Mouse (Mus musculus) left cerebral cortex, postnatal 4 days (tissue): ENCODE measurements around the gene Zbtb17. TPM values are rescaled to one million over a fixed set of nuclear protein-coding genes. Genes with fewer than 3 reads are reported as not detected.
A peak's percentile ranks its signal among the peaks of the same experiment; 100 is the strongest.

ENCODE experiments used
- DNase-seq: peaks from one replicate; pipeline ENCODE4 v3.0.0-alpha.2; 2022
- intact Hi-C: fragments of 180-260 bp; cut with DNase I; formaldehyde crosslinking; loops from one replicate; pipeline ENCODE4 v1.15.1; 2025
- total RNA-seq, 2 experiments: library from RNA; stranded (reverse); gene quantifications; 2 replicates each; pipeline ENCODE4 v1.2.3; 2021

The Zbtb17 gene
- total RNA-seq, 2 experiments from 2014 or later, result 32.7 to 35.3 TPM

- DNase-seq, result peak; percentile 32
- intact Hi-C loops, result no loop called here
Observed at GRCm38 (mm10) chr4:141425484-141426479, 18.7 kb upstream of the Zbtb17 start.

GRCm38 (mm10) chr4:141426796-141427745 lies 17.4 kb upstream of the Zbtb17 start:
- intact Hi-C loops, result no loop called here
- no peak for DNase-seq

- DNase-seq, result no peak
- intact Hi-C loops, result no loop called here
Observed at GRCm38 (mm10) chr4:141427921-141428320, 16.5 kb upstream of the Zbtb17 start.

GRCm38 (mm10) chr4:141429381-141429780 lies 15.1 kb upstream of the Zbtb17 start:
- no peak for DNase-seq
- intact Hi-C loops, result no loop called here

GRCm38 (mm10) chr4:141429847-141430246 lies 14.6 kb upstream of the Zbtb17 start:
- peak; percentile 36 for DNase-seq
- intact Hi-C loops, result no loop called here

- DNase-seq, result peak; percentile 68
Observed at GRCm38 (mm10) chr4:141430997-141431396, 13.5 kb upstream of the Zbtb17 start.

GRCm38 (mm10) chr4:141432666-141433065 lies 11.8 kb upstream of the Zbtb17 start:
- intact Hi-C loops, result no loop called here
- peak; percentile 67 for DNase-seq

More at GRCm38 (mm10) chr4:141430997-141431396, 13.5 kb upstream of the Zbtb17 start:
- intact Hi-C loops, result no loop called here

- intact Hi-C loops, result no loop called here
Observed at GRCm38 (mm10) chr4:141433191-141433590, 11.3 kb upstream of the Zbtb17 start.

GRCm38 (mm10) chr4:141435974-141436373 lies 8.5 kb upstream of the Zbtb17 start, which contains the start of gene Srarp:
Gene Srarp (minus strand): TSS chr4:141436105.
- no peak for DNase-seq
- intact Hi-C loops, result no loop called here

More at GRCm38 (mm10) chr4:141433191-141433590, 11.3 kb upstream of the Zbtb17 start:
- no peak for DNase-seq

- no peak for DNase-seq
- intact Hi-C loops, result no loop called here
Observed at GRCm38 (mm10) chr4:141439083-141439803, 5.2 kb upstream of the Zbtb17 start.

- intact Hi-C loops, result no loop called here
- no peak for DNase-seq
Observed at GRCm38 (mm10) chr4:141440877-141441276, 3.6 kb upstream of the Zbtb17 start.

GRCm38 (mm10) chr4:141443641-141444429 lies 619 bp upstream of the Zbtb17 start:
- intact Hi-C loops, result no loop called here
- DNase-seq, result no peak

- intact Hi-C loops, result no loop called here
- no peak for DNase-seq
Observed at GRCm38 (mm10) chr4:141445328-141445720, 870 bp downstream of the Zbtb17 start.

GRCm38 (mm10) chr4:141446211-141446610 lies 1.8 kb downstream of the Zbtb17 start:
- intact Hi-C loops, result no loop called here
- DNase-seq, result no peak

- DNase-seq, result no peak
- intact Hi-C loops, result no loop called here
Observed at GRCm38 (mm10) chr4:141451251-141451650, 6.8 kb downstream of the Zbtb17 start.

- intact Hi-C loops, result no loop called here
- no peak for DNase-seq
Observed at GRCm38 (mm10) chr4:141451916-141452450, 7.5 kb downstream of the Zbtb17 start.

GRCm38 (mm10) chr4:141454581-141455350 lies 10.3 kb downstream of the Zbtb17 start:
- DNase-seq, result no peak
- intact Hi-C loops, result no loop called here

GRCm38 (mm10) chr4:141455526-141455925 lies 11.1 kb downstream of the Zbtb17 start:
- no peak for DNase-seq
- intact Hi-C loops, result no loop called here
